Mouse (Mus musculus) kidney, adult 11 months (tissue): ENCODE data around the gene Slc4a3.
A peak's percentile ranks its signal among the peaks of the same experiment; 100 is the strongest.

Source experiments
- DNase-seq: peaks from one replicate; pipeline ENCODE4 v3.0.0; 2022

Gene Slc4a3

DNA sequence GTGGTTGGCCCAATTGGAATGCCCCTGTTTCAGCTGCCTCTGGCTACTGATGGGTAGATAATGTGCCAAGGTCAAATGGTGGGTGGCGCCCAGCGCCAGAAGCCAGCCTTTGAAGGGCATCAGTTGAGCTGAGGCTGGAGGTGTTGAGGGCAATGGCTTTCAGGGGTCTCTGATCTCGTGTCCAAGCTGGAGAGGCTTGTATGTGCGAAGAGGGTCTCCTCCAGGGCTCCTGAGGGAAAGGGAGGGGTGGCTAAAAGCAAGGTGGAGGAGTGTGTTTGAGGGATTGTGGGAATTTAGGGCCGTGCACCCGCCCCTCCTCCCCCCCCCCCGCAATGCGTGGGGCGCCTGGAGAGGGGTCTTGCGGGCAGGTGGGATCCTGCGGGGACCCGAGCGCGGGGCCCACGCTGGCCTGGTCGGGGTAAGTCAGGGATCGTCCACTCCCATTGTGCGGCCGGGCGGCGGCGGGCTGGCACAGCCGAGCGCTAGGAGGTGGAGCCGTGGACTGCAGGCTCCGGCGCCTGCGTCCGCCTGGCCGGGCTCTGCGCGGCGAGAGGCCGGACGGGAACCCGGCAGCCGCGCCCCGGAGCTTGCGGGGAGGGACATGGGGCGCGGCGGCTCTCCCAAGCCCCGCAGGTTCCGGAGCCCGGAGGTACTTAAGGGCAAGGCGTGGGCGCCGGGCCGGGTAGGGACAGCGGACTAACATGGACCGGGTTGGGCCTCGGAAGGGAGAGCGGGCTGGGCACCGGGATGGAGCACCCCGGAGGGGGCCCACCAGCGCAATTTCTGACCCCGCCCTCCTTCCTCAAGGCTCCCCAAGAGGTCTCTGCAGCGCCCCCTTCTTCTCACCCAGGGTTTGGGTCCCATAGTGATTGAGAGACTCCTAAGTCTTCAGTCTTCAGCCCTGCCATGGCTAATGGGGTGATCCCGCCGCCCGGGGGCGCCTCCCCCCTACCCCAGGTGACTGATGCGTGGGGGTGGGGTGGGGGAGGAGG lies at the start of gene Slc4a3:
Gene Slc4a3, plus strand, starts transcription at position 302 of the 992 bp plus-strand sequence.
- peak; percentile 54 for DNase-seq

- DNase-seq, result no peak
Measured at GRCm38 (mm10) chr1:75498897-75499296, 47.2 kb upstream of the Slc4a3 start.

DNA sequence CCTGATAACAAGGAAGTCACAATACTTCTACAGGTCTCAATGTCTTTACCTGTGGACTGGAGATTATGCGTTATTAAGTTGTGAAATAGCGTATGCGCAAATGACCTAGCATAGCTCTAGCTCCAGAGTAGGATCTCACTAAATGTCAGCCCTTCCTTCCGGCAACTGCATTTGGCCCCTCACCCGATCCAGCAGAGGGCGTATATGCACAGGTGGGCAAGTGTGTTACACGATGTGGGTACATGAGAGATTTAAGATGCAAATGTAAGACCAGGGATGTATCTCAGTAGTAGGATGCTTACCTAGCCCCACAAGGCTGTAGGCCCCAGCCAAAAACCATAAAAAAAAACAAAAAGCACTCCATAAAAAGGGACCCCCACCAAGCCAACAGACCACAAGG lies 46.6 kb upstream of the Slc4a3 start:
- DNase-seq, result no peak

DNA sequence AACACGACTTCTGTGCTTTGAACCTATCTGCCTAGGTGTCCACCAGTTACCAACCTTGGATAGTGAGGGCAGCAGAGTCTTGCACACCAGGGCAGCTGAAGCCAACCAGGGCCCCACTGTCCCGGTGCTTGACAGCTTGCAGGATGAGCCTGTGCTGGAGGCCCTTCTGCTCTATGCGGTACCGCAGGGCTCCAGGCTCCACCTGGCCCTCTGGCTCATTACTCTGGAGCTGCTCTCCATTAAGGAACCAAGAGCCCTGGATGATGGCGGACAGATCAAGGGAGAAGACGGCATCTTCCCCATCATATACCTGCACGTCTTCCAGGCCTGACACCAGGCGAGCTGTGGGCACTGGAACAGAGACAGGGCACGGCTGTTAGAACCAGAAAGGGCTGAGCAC lies 44.2 kb upstream of the Slc4a3 start:
- no peak for DNase-seq

- DNase-seq, result no peak
Measured at GRCm38 (mm10) chr1:75502945-75503650, 43.0 kb upstream of the Slc4a3 start.

DNA sequence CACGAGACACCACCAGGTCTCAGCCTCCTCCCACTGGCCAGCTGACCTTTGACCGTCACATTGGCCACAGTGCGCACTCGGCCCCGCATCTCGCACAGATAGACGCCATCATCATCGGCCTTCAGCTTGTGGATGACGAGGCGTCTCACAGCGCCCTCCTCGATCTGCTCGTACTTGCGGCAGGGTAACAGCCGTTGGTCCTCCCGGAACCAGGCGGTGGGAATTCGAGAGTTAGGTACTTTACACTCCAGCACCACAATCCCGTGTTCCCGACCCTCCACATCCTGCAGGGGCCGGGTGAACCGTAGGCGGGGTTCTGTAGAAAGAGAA lies 42.5 kb upstream of the Slc4a3 start:
- no peak for DNase-seq

DNA sequence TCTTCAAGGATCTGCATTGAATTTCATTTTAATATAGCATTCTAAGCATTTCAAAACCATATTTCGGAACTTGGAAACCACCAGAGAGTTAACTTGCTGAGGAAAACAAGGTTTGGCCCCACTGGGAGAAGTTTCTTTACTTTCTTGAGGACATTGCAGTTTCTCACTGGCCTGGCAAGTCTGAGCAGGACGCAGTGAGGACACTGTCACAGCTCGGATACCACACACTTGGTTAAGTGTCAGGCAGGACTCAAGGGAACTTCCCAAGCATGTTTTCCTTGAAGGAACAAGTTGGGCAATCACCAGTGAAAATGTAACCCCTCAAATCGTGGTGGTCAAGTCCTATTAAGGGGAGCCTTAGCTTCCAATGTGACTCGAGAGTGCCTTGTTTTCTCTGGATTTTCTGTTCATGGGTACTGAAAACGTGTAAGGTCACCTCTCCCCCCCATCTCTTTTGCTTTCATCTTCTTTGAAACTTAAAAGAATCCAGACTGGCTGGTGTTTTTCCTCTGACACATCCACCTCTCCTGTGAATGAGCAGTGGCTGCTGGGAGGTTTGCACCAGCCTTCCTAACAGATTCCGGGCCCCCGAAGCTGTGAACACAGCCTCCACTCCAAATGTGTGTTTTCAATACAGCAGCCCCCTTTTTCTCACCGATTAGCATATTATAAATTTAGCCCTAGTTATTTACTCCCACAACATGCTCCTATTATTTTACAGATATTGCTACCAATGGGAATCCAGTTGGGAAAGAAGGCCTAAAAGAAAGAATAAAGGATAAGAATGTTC lies 41.6 kb upstream of the Slc4a3 start:
- DNase-seq, result no peak

- DNase-seq, result peak; percentile 21
Measured at GRCm38 (mm10) chr1:75505159-75505955, 40.7 kb upstream of the Slc4a3 start.

DNA sequence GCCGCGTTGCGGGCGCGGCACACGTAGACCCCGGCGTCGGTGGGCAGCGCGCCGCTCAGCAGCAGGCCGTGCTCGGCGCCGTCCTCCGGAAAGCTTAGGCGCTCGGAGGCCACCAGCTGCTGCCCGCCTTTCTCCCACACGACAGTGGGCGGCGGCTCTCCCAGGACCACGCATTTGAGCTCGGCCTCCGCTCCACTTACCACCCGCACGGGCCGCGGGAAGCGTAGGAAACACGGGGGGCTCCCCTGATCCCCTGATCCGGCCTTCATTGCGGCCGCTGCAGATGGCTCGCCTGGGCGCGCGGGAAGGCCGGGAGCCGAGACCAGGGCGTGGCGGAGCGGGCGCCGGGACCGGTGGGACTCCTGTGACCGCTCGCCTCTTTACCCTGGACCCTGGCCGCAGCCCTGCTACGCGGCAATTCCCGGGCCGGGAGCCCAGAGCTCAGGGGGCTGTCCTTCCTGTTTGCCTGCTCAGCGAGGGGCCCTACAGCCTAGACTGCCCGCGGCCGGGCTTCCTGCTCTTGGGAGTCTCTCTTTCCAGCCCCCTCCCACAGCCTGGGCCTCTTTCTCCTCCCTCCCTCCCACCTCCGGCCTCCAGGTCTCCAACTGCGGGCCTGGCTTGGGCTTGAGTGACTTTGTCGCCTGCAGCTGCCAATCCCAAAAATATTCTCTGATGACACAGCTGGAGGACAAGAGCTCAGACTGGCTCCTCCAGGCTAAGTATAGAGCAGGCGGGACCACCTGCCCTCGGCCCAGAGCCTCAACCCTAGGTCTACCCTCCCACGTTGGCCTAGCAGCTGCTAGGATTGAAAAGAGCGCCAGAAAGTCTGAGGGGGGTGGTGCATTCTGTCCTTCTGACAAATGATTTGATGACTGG lies 39.9 kb upstream of the Slc4a3 start, which contains the start of gene Obsl1:
Gene Obsl1, minus strand, starts transcription at position 497 of the 876 bp plus-strand sequence.
- peak; percentile 23 for DNase-seq

DNA sequence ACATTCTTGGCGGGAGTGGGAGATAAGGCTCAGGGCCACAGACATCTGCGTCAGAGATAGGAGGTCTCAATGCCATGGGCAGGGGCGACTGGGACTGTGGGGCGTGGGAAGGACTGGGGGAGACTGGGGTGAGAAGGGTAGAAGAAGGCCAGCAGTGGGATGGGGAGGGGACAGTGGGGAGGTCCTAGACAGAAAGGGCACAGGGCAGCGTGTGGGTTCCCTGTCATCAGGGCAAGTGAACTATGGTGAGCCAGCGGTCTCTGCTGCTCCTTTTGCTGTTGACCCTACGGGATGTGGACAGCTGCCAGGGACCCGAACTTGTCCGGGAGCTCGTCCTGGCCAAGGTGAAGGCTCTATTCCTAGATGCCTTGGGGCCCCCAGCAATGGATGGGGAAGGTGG lies 39.1 kb upstream of the Slc4a3 start, which contains the start of gene Inha:
Gene Inha, plus strand, starts transcription at position 72 of the 400 bp plus-strand sequence.
- DNase-seq, result no peak

DNA sequence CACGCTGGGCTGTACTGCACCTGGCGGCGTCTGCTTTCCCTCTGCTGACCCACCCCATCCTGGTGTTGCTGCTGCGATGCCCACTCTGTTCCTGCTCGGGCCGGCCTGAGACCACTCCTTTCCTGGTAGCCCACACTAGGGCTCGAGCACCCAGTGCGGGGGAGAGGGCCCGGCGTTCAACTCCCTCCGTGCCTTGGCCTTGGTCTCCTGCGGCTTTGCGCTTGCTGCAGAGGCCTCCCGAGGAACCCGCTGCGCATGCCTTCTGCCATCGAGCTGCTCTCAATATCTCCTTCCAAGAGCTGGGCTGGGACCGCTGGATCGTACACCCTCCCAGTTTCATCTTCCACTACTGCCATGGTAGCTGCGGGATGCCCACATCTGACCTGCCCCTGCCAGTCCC lies 36.5 kb upstream of the Slc4a3 start:
- DNase-seq, result no peak

GRCm38 (mm10) chr1:75510154-75510553 lies 35.9 kb upstream of the Slc4a3 start:
- no peak for DNase-seq

- no peak for DNase-seq
Measured at GRCm38 (mm10) chr1:75511437-75512210, 34.4 kb upstream of the Slc4a3 start.

DNA sequence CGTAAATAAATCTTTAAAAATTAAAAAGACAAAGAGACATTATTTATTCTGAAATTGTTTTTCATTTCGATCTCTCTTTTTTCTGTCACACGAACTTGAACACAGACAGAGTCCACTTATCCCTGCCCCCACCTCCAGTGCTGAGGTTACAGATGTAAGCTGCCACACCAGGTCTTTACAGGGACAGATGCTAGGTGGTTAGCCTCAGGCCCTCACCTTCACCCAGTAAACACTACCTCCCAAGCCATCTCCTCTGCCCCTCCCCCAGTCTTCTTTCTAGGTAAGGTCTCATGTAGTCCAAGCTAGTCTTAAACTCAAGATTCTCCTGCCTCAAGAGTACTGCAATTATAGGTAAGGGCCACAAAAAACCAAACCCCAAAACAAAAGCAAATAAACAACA lies 33.5 kb upstream of the Slc4a3 start:
- no peak for DNase-seq

DNA sequence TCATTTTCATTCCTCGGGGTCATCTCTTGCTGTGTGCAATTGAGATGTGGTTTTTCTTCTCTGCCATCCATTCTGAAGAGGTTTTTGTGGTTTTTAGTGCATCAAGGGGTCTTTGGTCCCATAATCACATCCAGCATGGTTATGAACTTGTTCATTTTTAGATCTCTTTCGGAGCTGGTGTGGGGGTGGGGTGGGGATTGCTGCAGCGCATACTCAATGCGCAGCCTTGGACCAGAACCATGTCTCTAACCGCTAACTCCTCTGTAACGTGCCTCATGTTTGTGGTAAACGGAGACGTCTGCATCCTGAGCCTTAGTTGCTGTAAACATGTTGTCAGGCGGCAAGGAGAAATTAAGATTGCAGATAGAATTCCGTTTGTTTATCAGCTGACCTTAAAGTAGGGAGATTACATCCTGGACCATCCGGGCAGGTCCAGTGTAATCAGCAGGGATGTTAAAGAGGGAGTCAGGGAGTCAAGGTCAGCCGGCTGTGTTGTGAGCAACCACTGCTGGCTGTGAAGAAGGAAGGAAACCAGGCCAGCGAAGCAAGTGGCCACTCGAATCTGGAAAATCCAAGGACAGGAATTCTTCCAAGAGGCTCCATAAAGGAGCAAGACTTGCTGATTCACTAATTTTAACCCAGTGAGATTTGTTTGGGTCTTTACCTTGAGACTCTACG lies 29.2 kb upstream of the Slc4a3 start:
- no peak for DNase-seq

GRCm38 (mm10) chr1:75517984-75518383 lies 28.1 kb upstream of the Slc4a3 start:
- DNase-seq, result peak; percentile 21

DNA sequence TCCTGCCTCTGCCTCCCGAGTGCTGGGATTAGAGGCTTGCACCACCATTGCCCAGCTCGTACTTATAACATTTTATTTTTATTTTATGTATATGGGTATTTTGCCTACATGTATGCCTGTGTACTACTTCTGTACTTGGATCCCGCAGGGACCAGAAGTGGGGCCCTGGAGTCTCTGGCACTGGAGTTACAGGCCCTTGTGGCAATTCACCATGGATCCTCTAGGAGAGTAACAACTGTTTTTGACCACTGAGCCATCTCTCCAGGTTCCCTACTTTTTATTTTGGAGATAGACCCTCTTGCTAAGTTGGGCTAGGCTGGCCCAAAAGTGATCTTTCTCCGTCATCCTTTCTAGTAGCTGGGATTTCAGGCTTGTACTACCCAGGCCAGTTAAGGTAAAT lies 27.6 kb upstream of the Slc4a3 start:
- DNase-seq, result no peak

- no peak for DNase-seq
Measured at GRCm38 (mm10) chr1:75519576-75519975, 26.5 kb upstream of the Slc4a3 start.

GRCm38 (mm10) chr1:75521321-75522031 lies 24.6 kb upstream of the Slc4a3 start, which contains the start of gene Stk11ip:
Gene Stk11ip, plus strand, starts transcription at chr1:75521529.
- DNase-seq, result peak; percentile 92
